Mouse (Mus musculus) kidney, adult 10 weeks (tissue): ENCODE measurements around the gene Erh. TPM values are rescaled to one million over a fixed set of nuclear protein-coding genes. Genes with fewer than 3 reads are reported as not detected.

Experiments
- polyA plus RNA-seq: library from polyadenylated mRNA; stranded (reverse); fragments of 350-450 nt; fragmentation: Illumina TruSeq; extraction: RNeasy Lipid Tissue Mini Kit (QIAGEN cat#74804); gene quantifications from one replicate; pipeline ENCODE4 v1.2.3, GENCODE M21; 2014; ENCODE audit warnings: low read depth, low replicate concordance

Erh gene
- 24.7 TPM for polyA plus RNA-seq

GRCm38 (mm10) chr12:80643693-80644505, at the start of gene Erh, which contains the start of gene Slc39a9:
Gene Erh (minus strand): TSS chr12:80644341.
Gene Slc39a9 (plus strand): TSS chr12:80643883.

GRCm38 (mm10) chr12:80692269-80692972, 48.3 kb upstream of the Erh start, which contains the start of gene Plekhd1:
Gene Plekhd1 (plus strand): TSS chr12:80692591.

Other genes with a start within 250 kb of the Erh start
- 16.9 TPM for gene Dcaf5, start 207.7 kb downstream of the Erh start, polyA plus RNA-seq
- 21.3 TPM for gene Exd2, start 181.2 kb downstream of the Erh start, polyA plus RNA-seq
- not detected for gene Galnt16, start 126.1 kb downstream of the Erh start, polyA plus RNA-seq
- 46.5 TPM for gene Slc39a9, start 458 bp downstream of the Erh start, polyA plus RNA-seq
- 1.7 TPM for gene Plekhd1, start 48.2 kb upstream of the Erh start, polyA plus RNA-seq
- not detected for gene Ccdc177, start 116.3 kb upstream of the Erh start, polyA plus RNA-seq
- gene Susd6, start 146.2 kb upstream of the Erh start, polyA plus RNA-seq = 57.3 TPM